ENCODE assay signal across 8 mouse cellular contexts in the genomic region with DNA sequence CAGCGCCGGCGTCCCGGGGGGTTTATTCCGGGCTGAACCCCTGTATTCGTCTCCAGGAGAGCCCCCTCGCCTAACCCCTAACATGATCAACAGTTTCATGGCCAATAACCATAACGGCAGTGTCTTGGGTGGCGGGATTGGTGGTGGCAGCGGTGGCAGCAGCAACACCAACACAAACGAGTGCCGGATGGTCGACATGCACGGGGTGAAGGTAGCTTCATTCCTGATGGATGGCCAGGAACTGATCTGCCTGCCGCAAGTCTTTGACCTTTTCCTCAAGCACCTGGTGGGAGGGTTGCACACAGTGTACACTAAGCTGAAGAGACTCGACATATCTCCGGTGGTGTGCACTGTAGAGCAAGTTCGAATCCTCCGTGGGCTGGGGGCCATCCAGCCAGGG. TPM values are rescaled to one million over a fixed set of nuclear protein-coding genes. Genes with fewer than 3 reads are reported as not detected.
A peak's percentile ranks its signal among the peaks of the same experiment; 100 is the strongest.
DNase-seq lines count a peak whose midpoint lies in the region; ATAC-seq and TF ChIP-seq lines count a peak whose summit lies in the region.

No protein-coding gene starts in this region.

- TF ChIP-seq EP300 in liver, postnatal 0 days (IDR thresholded peaks at IDR 0.05; ENCODE audit: low read depth), result no peak

- ATAC-seq in heart, embryonic 15.5 days (replicated peaks; ENCODE audit: insufficient number of reproducible peaks, insufficient read depth, low FRiP score, low read depth), result no peak
- peak; percentile 12; the same call in 1 of the 2 replicates for ATAC-seq in liver, postnatal 0 days

- H3K4me1 ChIP-seq in liver, adult 2 months (ENCODE audit: control insufficient read depth, insufficient read depth, low read length), result peaks cover 5% of the 10 kb centered on the region; the same call in 1 of the 2 replicates
- 0 out of 2 replicates have a peak, but pooled peaks cover 2% of the 10 kb centered on the region for H3K4me1 ChIP-seq in heart, embryonic 15.5 days (replicated peaks)
- no peaks in the 10 kb centered on the region for H3K4me1 ChIP-seq in liver, postnatal 0 days (ENCODE audit: insufficient read depth)

- H3K79me2 ChIP-seq in liver, adult 2 months (ENCODE audit: control insufficient read depth, insufficient read depth, low read length), result no peaks in the 10 kb centered on the region

- H3K27me3 ChIP-seq in liver, adult 2 months (ENCODE audit: control insufficient read depth, insufficient read depth, low read length), result no peaks in the 10 kb centered on the region
- no peaks in the 10 kb centered on the region for H3K27me3 ChIP-seq in heart, embryonic 15.5 days
- no peaks in the 10 kb centered on the region for H3K27me3 ChIP-seq in liver, postnatal 0 days (ENCODE audit: insufficient read depth, low read length)

- no peak for DNase-seq in liver, adult 2 months (ENCODE audit: extremely low read depth, low read depth, low spot score)
- DNase-seq in liver, result no peak
- peak; percentile 40 for DNase-seq in embryo, embryonic 10 days (ENCODE audit: low spot score)
- no peak for DNase-seq in liver, postnatal 0 days
- DNase-seq in right cerebral cortex, adult 2 months (ENCODE audit: low spot score in 2 of 2), result no peak
- no peak for DNase-seq in cerebellum, adult 11-12 months
- DNase-seq in retina, postnatal 1 day, result no peak

- no peak overlapping the region for H3K9ac ChIP-seq in liver, adult 2 months (ENCODE audit: low read depth, low read length)
- peak overlapping the region; percentile 33 for H3K9ac ChIP-seq in heart, embryonic 15.5 days
- no peak overlapping the region; the same call in 1 of the 2 replicates for H3K9ac ChIP-seq in liver, postnatal 0 days (replicated peaks)

- H3K4me2 ChIP-seq in heart, embryonic 15.5 days, result peak overlapping the region; percentile 82
- peak overlapping the region; percentile 76 for H3K4me2 ChIP-seq in liver, postnatal 0 days (ENCODE audit: low read depth, low read length)

- TF ChIP-seq POLR2A in liver, adult 2 months (IDR thresholded peaks at IDR 0.05; ENCODE audit: extremely low read depth, insufficient read depth, low read length), result no peak

- H3K27ac ChIP-seq in liver, adult 2 months (replicated peaks; ENCODE audit: insufficient read depth, low read depth, low read length), result no peak overlapping the region
- no peak overlapping the region for H3K27ac ChIP-seq in heart, embryonic 15.5 days
- no peak overlapping the region for H3K27ac ChIP-seq in liver, postnatal 0 days (ENCODE audit: low read depth)

- no peaks in the 10 kb centered on the region for H3K36me3 ChIP-seq in liver, adult 2 months (ENCODE audit: control insufficient read depth, insufficient read depth, low read length)
- H3K36me3 ChIP-seq in heart, embryonic 15.5 days, result no peaks in the 10 kb centered on the region
- H3K36me3 ChIP-seq in liver, postnatal 0 days (replicated peaks; ENCODE audit: insufficient read depth, low read length), result no peaks in the 10 kb centered on the region

- WGBS in liver, adult 2 months, result 2% methylated on average over 19 of the region's 19 CpGs
- 14% methylated on average over 19 of the region's 19 CpGs for WGBS in heart, embryonic 15.5 days
- WGBS in liver, postnatal 0 days (ENCODE audit: insufficient replicate concordance), result 21% methylated on average over 19 of the region's 19 CpGs

- no peak for TF ChIP-seq CTCF in liver, adult 2 months (IDR thresholded peaks at IDR 0.05; ENCODE audit: low read depth, low read length)
- TF ChIP-seq CTCF in liver, postnatal 0 days (IDR thresholded peaks at IDR 0.05; ENCODE audit: low read depth), result no peak

- no peaks in the 10 kb centered on the region for H3K9me3 ChIP-seq in heart, embryonic 15.5 days (replicated peaks)
- H3K9me3 ChIP-seq in liver, postnatal 0 days (ENCODE audit: low read length), result no peaks in the 10 kb centered on the region

- H3K4me3 ChIP-seq in liver, adult 2 months (ENCODE audit: insufficient read depth, low read depth, low read length), result peak overlapping the region; percentile 53; the same call in 1 of the 2 replicates
- peak overlapping the region; percentile 54 for H3K4me3 ChIP-seq in heart, embryonic 15.5 days
- peak overlapping the region; percentile 32 for H3K4me3 ChIP-seq in liver, postnatal 0 days (ENCODE audit: low read depth, low read length)

RNA-seq across cellular contexts. Expression of a gene that starts 1.2 kb away (rescaled TPM):
- not detected in 2 replicates for total RNA-seq in liver, adult 2 months (2014; rRNA removed)
- polyA plus RNA-seq in liver, adult 2 months (2012; rRNA removed), result not detected in 2 replicates
- 0.19 and 0.90 TPM in 2 replicates for polyA plus RNA-seq in heart, embryonic 15.5 days (2015; fragmentation: Nextera tagmentation; extraction: Ambion mirVana)
- polyA plus RNA-seq in liver, postnatal 0 days (2015; fragmentation: Nextera tagmentation; extraction: Ambion mirVana), result 0.20 and 0.26 TPM in 2 replicates
